Mouse (Mus musculus): ENCODE measurements around the gene Gm10799. TPM values are rescaled to one million over a fixed set of nuclear protein-coding genes. Genes with fewer than 3 reads are reported as not detected.

Gene Gm10799
- polyA plus RNA-seq, 1 experiment from 2014 or later: not detected

- Histone ChIP-seq H3K36me3 (ENCODE audit: control insufficient read depth, insufficient read depth, low read length) (peaks cover 15% of the 10 kb centered on the region), H3K27ac (ENCODE audit: low read depth, low read length) (no peak overlapping the region), H3K9ac (replicated peaks; ENCODE audit: low read depth, low read length) (no peak overlapping the region), H3K4me3 (ENCODE audit: low read depth, low read length) (no peak overlapping the region), H3K9me3 (ENCODE audit: control insufficient read depth, low read length) (no peaks in the 10 kb centered on the region), H3K4me1 (ENCODE audit: control insufficient read depth, insufficient read depth, low read length) (no peaks in the 10 kb centered on the region), H3K4me2 (ENCODE audit: low read depth, low read length) (no peak overlapping the region), H3K27me3 (ENCODE audit: control insufficient read depth, insufficient read depth, low read length) (no peaks in the 10 kb centered on the region)
- 85% methylated on average over 6 of the region's 6 CpGs for WGBS
- no peak for ATAC-seq (ENCODE audit: low read depth)
Observed at GRCm38 (mm10) chr2:104035595-104035994, 32.8 kb downstream of the Gm10799 start.

GRCm38 (mm10) chr2:104034832-104035472, 33.4 kb downstream of the Gm10799 start:
- no peaks in the 10 kb centered on the region for H3K27me3 ChIP-seq (ENCODE audit: control insufficient read depth, insufficient read depth, low read length)
- H3K27ac ChIP-seq (ENCODE audit: low read depth, low read length): no peak overlapping the region
- H3K4me2 ChIP-seq (ENCODE audit: low read depth, low read length): no peak overlapping the region
- H3K4me1 ChIP-seq (ENCODE audit: control insufficient read depth, insufficient read depth, low read length): 0 out of 2 replicates have a peak, but pooled peaks cover 4% of the 10 kb centered on the region
- no peak overlapping the region for H3K4me3 ChIP-seq (ENCODE audit: low read depth, low read length)
- no peaks in the 10 kb centered on the region for H3K9me3 ChIP-seq (ENCODE audit: control insufficient read depth, low read length)
- ATAC-seq (ENCODE audit: low read depth): peak; percentile 41; the same call in 1 of the 2 replicates
- 31% methylated on average over 3 of the region's 3 CpGs for WGBS
- H3K36me3 ChIP-seq (ENCODE audit: control insufficient read depth, insufficient read depth, low read length): peaks cover 15% of the 10 kb centered on the region
- no peak overlapping the region for H3K9ac ChIP-seq (replicated peaks; ENCODE audit: low read depth, low read length)

DNA sequence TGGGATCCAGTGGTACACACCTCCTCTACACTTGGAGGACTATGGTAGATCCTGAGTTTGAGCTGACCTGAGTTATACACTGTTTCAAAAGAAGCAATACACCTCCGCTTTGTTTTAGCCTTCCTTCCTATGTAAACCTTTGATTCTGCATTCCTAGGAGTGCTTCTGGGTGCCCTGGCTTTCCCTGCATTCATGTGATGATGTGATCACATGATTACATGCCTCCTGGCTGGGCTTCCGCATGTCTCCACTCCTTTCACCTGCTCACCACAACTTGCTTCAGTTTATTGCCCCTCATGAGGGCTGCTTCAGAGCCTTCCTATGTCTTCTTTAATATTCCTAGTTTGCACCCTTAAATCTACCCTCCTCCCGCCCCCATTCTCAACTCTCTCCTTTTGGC, 36.3 kb downstream of the Gm10799 start:
- ATAC-seq (ENCODE audit: low read depth): no peak
- H3K4me2 ChIP-seq (ENCODE audit: low read depth, low read length): no peak overlapping the region
- H3K36me3 ChIP-seq (ENCODE audit: control insufficient read depth, insufficient read depth, low read length): peaks cover 10% of the 10 kb centered on the region
- WGBS: 79% methylated on average over 3 of the region's 3 CpGs
- H3K27me3 ChIP-seq (ENCODE audit: control insufficient read depth, insufficient read depth, low read length): peaks cover 4% of the 10 kb centered on the region; the same call in 1 of the 2 replicates
- H3K4me1 ChIP-seq (ENCODE audit: control insufficient read depth, insufficient read depth, low read length): peaks cover 15% of the 10 kb centered on the region
- H3K9ac ChIP-seq (replicated peaks; ENCODE audit: low read depth, low read length): no peak overlapping the region
- no peaks in the 10 kb centered on the region for H3K9me3 ChIP-seq (ENCODE audit: control insufficient read depth, low read length)
- H3K27ac ChIP-seq (ENCODE audit: low read depth, low read length): no peak overlapping the region
- H3K4me3 ChIP-seq (ENCODE audit: low read depth, low read length): no peak overlapping the region

- H3K9ac ChIP-seq (replicated peaks; ENCODE audit: low read depth, low read length): no peak overlapping the region
- no peaks in the 10 kb centered on the region for H3K9me3 ChIP-seq (ENCODE audit: control insufficient read depth, low read length)
- 93% methylated on average over 3 of the region's 3 CpGs for WGBS
- no peak for ATAC-seq (ENCODE audit: low read depth)
- H3K27ac ChIP-seq (ENCODE audit: low read depth, low read length): no peak overlapping the region
- H3K4me3 ChIP-seq (ENCODE audit: low read depth, low read length): no peak overlapping the region
- H3K27me3 ChIP-seq (ENCODE audit: control insufficient read depth, insufficient read depth, low read length): peaks cover 4% of the 10 kb centered on the region; the same call in 1 of the 2 replicates
- H3K36me3 ChIP-seq (ENCODE audit: control insufficient read depth, insufficient read depth, low read length): 0 out of 2 replicates have a peak, but pooled peaks cover 2% of the 10 kb centered on the region
- H3K4me1 ChIP-seq (ENCODE audit: control insufficient read depth, insufficient read depth, low read length): peaks cover 15% of the 10 kb centered on the region
- H3K4me2 ChIP-seq (ENCODE audit: low read depth, low read length): no peak overlapping the region
Observed at GRCm38 (mm10) chr2:104030381-104030780, 38.0 kb downstream of the Gm10799 start.

GRCm38 (mm10) chr2:104029074-104029473, 39.3 kb downstream of the Gm10799 start:
- Histone ChIP-seq H3K4me3 (ENCODE audit: low read depth, low read length) (peak overlapping the region; percentile 91; the same call in 1 of the 2 replicates), H3K9ac (replicated peaks; ENCODE audit: low read depth, low read length) (peak overlapping the region; percentile 95; the same call in 1 of the 2 replicates), H3K9me3 (ENCODE audit: control insufficient read depth, low read length) (no peaks in the 10 kb centered on the region), H3K4me2 (ENCODE audit: low read depth, low read length) (peak overlapping the region; percentile 78), H3K27ac (ENCODE audit: low read depth, low read length) (no peak overlapping the region), H3K4me1 (ENCODE audit: control insufficient read depth, insufficient read depth, low read length) (peaks cover 15% of the 10 kb centered on the region), H3K27me3 (ENCODE audit: control insufficient read depth, insufficient read depth, low read length) (peaks cover 4% of the 10 kb centered on the region; the same call in 1 of the 2 replicates), H3K36me3 (ENCODE audit: control insufficient read depth, insufficient read depth, low read length) (0 out of 2 replicates have a peak, but pooled peaks cover 2% of the 10 kb centered on the region)
- 73% methylated on average over 2 of the region's 2 CpGs for WGBS
- ATAC-seq (ENCODE audit: low read depth): no peak

- Histone ChIP-seq H3K36me3 (ENCODE audit: control insufficient read depth, insufficient read depth, low read length) (no peaks in the 10 kb centered on the region), H3K9ac (replicated peaks; ENCODE audit: low read depth, low read length) (peak within 1 kb of the TSS; percentile 95), H3K4me1 (ENCODE audit: control insufficient read depth, insufficient read depth, low read length) (peaks cover 15% of the 10 kb centered on the region), H3K27ac (ENCODE audit: low read depth, low read length) (peak within 1 kb of the TSS; percentile 57), H3K4me3 (ENCODE audit: low read depth, low read length) (peak within 1 kb of the TSS; percentile 91), H3K27me3 (ENCODE audit: control insufficient read depth, insufficient read depth, low read length) (peaks cover 4% of the 10 kb centered on the region; the same call in 1 of the 2 replicates), H3K9me3 (ENCODE audit: control insufficient read depth, low read length) (no peaks in the 10 kb centered on the region), H3K4me2 (ENCODE audit: low read depth, low read length) (peak within 1 kb of the TSS; percentile 78)
- under 1% methylated on average over 32 of the region's 32 CpGs for WGBS
- peak; percentile 69 for ATAC-seq (ENCODE audit: low read depth)
Observed at GRCm38 (mm10) chr2:104028139-104028723, 40.1 kb downstream of the Gm10799 start, which contains the start of gene 4931422A03Rik. TSS of gene 4931422A03Rik (minus strand) at chr2:104028361.

DNA sequence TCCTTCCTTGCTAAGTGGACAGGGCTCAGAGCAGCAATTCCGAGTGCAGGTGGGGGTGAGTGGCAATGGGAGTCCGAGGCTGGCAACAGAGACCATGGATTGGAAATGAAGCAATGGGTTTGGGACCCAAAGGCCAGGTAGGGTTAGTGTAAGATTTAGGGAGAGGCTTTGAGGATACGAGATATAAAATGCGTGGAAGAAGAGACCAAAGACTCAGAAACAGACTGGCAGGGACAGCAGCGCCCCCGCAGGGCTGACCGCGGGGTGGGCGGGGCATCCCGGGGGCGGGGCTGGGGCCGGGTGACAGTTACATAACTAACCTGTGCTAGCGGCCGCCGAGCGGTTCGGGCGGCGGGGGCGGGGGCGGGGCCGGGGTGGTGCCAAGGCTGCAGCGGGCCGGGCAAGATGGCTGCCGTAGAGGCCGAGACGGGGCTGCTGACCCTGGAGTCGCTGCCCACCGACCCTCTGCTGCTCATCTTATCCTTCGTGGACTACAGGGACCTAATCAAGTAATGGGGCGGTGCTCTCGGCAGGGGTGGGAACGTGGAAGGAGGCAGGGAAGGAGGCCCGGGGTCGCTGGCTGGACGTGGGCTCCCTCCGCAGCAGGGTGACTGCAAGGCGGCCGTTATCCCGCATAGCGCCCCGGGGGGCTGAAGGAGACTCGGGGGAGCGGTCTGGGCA, 40.8 kb downstream of the Gm10799 start, which contains the start of gene Fbxo3:
Gene Fbxo3, plus strand, starts transcription at position 264 of the 681 bp plus-strand sequence.
- Histone ChIP-seq H3K4me2 (ENCODE audit: low read depth, low read length) (peak within 1 kb of the TSS; percentile 78), H3K4me3 (ENCODE audit: low read depth, low read length) (peak within 1 kb of the TSS; percentile 91), H3K9me3 (ENCODE audit: control insufficient read depth, low read length) (no peaks in the 10 kb centered on the region), H3K27ac (ENCODE audit: low read depth, low read length) (peak within 1 kb of the TSS; percentile 57), H3K36me3 (ENCODE audit: control insufficient read depth, insufficient read depth, low read length) (no peaks in the 10 kb centered on the region), H3K4me1 (ENCODE audit: control insufficient read depth, insufficient read depth, low read length) (peaks cover 15% of the 10 kb centered on the region), H3K27me3 (ENCODE audit: control insufficient read depth, insufficient read depth, low read length) (peaks cover 4% of the 10 kb centered on the region; the same call in 1 of the 2 replicates), H3K9ac (replicated peaks; ENCODE audit: low read depth, low read length) (peak within 1 kb of the TSS; percentile 95)
- peak; percentile 97 for ATAC-seq (ENCODE audit: low read depth)
- under 1% methylated on average over 37 of the region's 44 CpGs for WGBS

DNA sequence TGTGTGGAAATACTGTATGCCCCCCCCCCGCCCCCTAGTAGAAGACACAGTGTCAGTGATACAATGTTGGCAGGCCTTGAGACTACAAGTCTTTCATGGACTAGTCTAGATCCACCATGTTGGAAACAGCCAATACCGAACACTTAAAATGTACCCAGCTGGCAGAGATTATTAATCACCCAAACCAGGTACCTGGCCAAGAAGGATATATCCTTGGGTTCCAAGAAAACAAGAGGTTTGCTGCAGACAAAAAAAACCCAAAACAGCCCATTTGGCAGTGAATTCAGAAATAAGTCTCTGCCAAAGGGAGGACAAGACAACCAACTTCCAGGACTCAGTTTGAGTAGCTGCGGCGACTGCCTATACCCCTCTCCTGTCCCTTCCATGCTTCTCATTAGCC, 43.7 kb downstream of the Gm10799 start:
- H3K9me3 ChIP-seq (ENCODE audit: control insufficient read depth, low read length): no peaks in the 10 kb centered on the region
- peaks cover 9% of the 10 kb centered on the region for H3K4me1 ChIP-seq (ENCODE audit: control insufficient read depth, insufficient read depth, low read length)
- H3K4me3 ChIP-seq (ENCODE audit: low read depth, low read length): no peak overlapping the region
- no peaks in the 10 kb centered on the region for H3K36me3 ChIP-seq (ENCODE audit: control insufficient read depth, insufficient read depth, low read length)
- ATAC-seq (ENCODE audit: low read depth): no peak
- WGBS: 90% methylated on average over 4 of the region's 4 CpGs
- H3K4me2 ChIP-seq (ENCODE audit: low read depth, low read length): no peak overlapping the region
- H3K27ac ChIP-seq (ENCODE audit: low read depth, low read length): no peak overlapping the region
- peaks cover 4% of the 10 kb centered on the region; the same call in 1 of the 2 replicates for H3K27me3 ChIP-seq (ENCODE audit: control insufficient read depth, insufficient read depth, low read length)
- H3K9ac ChIP-seq (replicated peaks; ENCODE audit: low read depth, low read length): no peak overlapping the region
